Mouse (Mus musculus): ENCODE data around the gene AI413582.
A peak's percentile ranks its signal among the peaks of the same experiment; 100 is the strongest.

AI413582 gene

DNA sequence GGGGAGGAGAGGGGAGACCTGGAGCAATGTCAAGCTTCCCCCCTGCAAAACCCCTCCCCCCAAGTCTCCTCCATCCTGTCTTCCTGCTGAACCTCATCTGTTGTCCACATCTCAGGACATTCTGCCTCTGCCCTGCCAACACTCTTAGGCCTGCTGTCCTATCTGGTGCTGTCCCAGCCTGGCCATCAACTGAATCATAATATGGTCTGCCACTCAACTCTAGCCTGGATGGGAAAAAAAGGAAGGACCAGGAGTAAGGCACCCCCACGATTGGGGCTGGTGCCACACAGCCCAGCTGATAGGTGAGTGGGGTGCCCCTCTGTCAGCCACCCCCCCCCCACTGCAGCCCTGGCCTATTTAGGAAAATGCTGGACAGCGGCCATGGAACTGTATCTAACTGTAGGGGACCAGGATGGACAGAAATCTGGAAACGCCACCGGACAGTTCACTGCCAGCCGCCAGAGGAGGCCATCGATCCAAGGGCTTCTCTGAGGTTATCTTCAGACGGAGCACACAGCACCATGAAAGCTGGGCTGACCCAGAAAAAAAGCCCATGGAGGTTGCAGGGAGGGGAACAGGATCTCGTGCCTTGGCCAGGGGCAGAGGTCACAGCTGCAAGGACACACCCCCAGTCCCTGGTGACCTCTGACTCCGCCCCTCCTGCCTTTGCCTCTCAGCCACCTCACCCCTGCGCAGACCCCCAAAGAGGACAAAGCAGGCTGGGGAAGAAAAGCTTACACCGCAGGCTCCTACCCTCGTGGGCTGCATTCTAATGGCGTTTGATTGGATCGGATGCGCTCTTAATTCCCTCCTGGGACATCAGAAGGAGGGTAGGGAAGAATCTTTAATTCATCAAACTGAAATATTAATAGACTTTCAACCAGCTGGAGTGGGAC, 46.6 kb downstream of the AI413582 start:
- no peak for DNase-seq (ENCODE audit: low spot score in 2 of 2)

DNA sequence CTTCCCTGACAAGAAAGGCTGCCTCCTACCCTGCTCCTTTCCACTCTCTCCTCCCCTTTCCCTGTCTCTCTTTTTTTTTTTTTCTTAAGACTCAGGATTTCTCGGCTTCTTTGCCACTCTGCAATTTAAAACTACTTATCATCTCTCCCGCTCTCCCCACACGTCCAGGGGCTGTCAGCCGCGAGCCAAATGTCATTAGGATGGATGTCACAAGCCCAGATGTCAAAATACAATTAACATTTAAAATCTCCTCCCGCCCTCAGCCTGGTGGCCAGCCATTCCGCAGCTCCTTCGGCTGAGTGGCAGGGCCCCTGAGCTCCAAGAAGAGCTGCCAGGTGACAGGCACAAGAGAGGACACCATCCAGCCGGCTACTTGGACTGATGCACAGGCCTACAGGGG, 47.3 kb downstream of the AI413582 start:
- no peak for DNase-seq (ENCODE audit: low spot score in 2 of 2)

DNA sequence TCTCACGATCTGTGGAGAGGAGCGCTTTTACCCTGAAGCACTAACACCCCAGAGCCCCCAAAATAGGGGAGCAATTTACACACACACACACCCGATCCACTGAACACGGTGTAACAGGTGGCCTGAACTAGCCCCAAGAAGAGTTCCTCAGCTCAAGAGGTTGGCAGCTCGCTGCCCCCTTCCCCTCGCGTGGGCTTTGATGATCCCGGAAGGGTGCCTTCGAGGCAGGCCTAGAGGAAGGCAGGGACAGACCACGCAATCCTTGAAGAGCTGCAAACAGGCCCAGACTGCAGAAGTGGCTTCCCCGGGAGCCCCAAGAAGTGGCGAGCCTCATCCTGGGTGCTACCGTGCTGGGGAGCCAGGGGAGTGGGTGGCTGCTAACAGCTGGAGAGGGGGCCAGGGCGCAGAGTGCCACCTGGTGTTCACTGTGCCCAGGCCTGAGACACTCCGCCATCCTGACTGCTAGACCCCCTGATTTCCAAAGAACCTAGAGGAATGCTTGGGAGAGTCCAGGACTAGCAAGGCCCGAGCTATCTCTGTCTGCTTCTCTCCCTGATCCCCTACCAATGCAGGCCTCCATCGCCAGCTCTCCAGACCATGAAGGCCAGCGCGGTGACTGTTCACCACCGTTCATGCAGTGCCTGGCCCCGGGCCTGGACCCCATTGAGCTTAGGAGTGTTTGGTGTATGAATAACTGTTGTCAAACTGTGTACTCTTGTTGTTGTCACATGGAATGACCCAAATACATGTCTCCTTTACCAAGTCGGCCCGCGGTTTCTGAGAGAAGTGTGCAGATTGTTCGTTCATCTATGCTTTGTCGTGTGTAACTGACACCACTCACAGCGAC, 51.4 kb downstream of the AI413582 start:
- DNase-seq (ENCODE audit: low spot score in 2 of 2) = peak in 1 of 2 experiments; percentile 33
